Mouse (Mus musculus): ENCODE measurements around the gene Pdpr. TPM values are rescaled to one million over a fixed set of nuclear protein-coding genes. Genes with fewer than 3 reads are reported as not detected.
A peak's percentile ranks its signal among the peaks of the same experiment; 100 is the strongest.
"Not testable (repeated sequence)": the region's sequence is repeated elsewhere in the genome, so short reads cannot be mapped to it uniquely, and the experiment has no call there.

Gene Pdpr
- polyA plus RNA-seq, 1 experiment from 2014 or later, result 9.5 TPM

DNA sequence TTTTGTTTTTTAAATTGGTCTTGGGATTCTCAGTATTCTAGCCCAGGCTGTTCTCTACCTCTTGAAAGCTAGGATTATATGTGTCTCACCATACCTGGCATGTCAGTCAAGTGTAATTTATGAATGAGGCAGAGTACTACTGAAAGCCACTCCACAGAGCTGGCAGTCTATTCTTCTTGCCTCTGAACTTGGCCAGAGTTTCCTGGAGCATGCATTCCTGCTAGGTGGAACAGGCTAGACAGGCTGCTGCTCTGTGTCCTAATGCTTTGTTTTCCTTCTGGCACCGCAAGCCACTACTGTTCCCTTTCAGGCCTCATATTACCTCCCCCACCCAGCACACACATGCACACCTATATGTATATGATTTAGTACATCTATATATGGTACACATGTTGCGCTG is 36.3 kb downstream of the Pdpr start:
- no peaks in the 10 kb centered on the region for H3K4me1 ChIP-seq (ENCODE audit: control insufficient read depth, insufficient read depth, low read depth, low read length)
- H3K9ac ChIP-seq (ENCODE audit: low read depth, low read length), result no peak overlapping the region
- H3K9me3 ChIP-seq (ENCODE audit: control insufficient read depth, low read length), result no peaks in the 10 kb centered on the region
- 87% methylated on average over 2 of the region's 2 CpGs for WGBS
- ATAC-seq, result no peak
- no peak overlapping the region for H3K4me2 ChIP-seq (ENCODE audit: low read length)
- no peak overlapping the region for H3K4me3 ChIP-seq (ENCODE audit: low read length)
- no peaks in the 10 kb centered on the region for H3K27me3 ChIP-seq (replicated peaks; ENCODE audit: control insufficient read depth, insufficient read depth, low read length)
- H3K36me3 ChIP-seq (ENCODE audit: control insufficient read depth, insufficient read depth, low read length), result peaks cover 34% of the 10 kb centered on the region
- no peak overlapping the region for H3K27ac ChIP-seq (ENCODE audit: low read depth, low read length)

GRCm38 (mm10) chr8:111142521-111142920 is 48.1 kb downstream of the Pdpr start:
- Histone ChIP-seq H3K4me3 (ENCODE audit: low read length) (no peak overlapping the region), H3K9ac (ENCODE audit: low read depth, low read length) (no peak overlapping the region), H3K36me3 (ENCODE audit: control insufficient read depth, insufficient read depth, low read length) (no peaks in the 10 kb centered on the region), H3K27me3 (replicated peaks; ENCODE audit: control insufficient read depth, insufficient read depth, low read length) (no peaks in the 10 kb centered on the region), H3K27ac (ENCODE audit: low read depth, low read length) (no peak overlapping the region), H3K4me2 (ENCODE audit: low read length) (no peak overlapping the region), H3K4me1 (ENCODE audit: control insufficient read depth, insufficient read depth, low read depth, low read length) (peaks cover 13% of the 10 kb centered on the region), H3K9me3 (ENCODE audit: control insufficient read depth, low read length) (no peaks in the 10 kb centered on the region)
- ATAC-seq, result no peak

DNA sequence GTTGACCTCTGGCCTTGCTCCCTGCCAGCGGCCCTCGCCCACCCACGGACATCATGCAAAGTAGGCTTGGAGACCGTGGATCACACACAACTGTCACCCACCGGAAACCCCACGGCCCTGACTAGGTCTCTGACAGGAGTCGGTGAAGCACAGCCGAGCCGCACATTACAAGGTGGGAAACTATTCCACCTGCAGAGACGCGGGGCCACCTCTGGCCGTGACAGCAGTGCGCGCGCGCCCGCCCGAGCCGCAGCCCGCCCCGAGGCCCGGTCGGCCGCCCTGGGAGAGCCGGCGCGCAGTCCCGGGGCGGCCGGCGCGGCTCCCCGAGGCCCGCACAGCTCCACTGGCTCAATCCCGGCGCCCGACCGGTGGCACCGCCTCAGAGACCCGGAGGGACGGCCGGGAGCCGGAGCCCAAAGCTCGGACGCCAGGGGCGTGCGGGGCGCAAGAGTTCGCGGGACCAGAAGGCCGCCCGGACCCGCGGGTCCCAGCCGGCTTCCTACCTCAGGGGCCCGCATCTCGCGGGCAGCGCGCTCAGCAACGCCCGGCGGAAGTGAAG is 50.5 kb downstream of the Pdpr start:
- not testable (repeated sequence) for H3K36me3 ChIP-seq (ENCODE audit: control insufficient read depth, insufficient read depth, low read length); H3K9me3 ChIP-seq (ENCODE audit: control insufficient read depth, low read length); ATAC-seq; H3K27me3 ChIP-seq (replicated peaks; ENCODE audit: control insufficient read depth, insufficient read depth, low read length)
- Histone ChIP-seq H3K27ac (ENCODE audit: low read depth, low read length) (peak overlapping the region; percentile 54; the same call in 1 of the 2 replicates), H3K4me3 (ENCODE audit: low read length) (peak overlapping the region; percentile 76), H3K9ac (ENCODE audit: low read depth, low read length) (peak overlapping the region; percentile 66), H3K4me1 (ENCODE audit: control insufficient read depth, insufficient read depth, low read depth, low read length) (peaks cover 13% of the 10 kb centered on the region), H3K4me2 (ENCODE audit: low read length) (peak overlapping the region; percentile 81)
- WGBS, result 2% methylated on average over 31 of the region's 63 CpGs

- Histone ChIP-seq H3K9ac (ENCODE audit: low read depth, low read length) (peak overlapping the region; percentile 88), H3K4me2 (ENCODE audit: low read length) (peak overlapping the region; percentile 86), H3K4me1 (ENCODE audit: control insufficient read depth, insufficient read depth, low read depth, low read length) (peaks cover 13% of the 10 kb centered on the region), H3K27ac (ENCODE audit: low read depth, low read length) (peak overlapping the region; percentile 75), H3K4me3 (ENCODE audit: low read length) (peak overlapping the region; percentile 76)
- not testable (repeated sequence) for H3K36me3 ChIP-seq (ENCODE audit: control insufficient read depth, insufficient read depth, low read length); H3K9me3 ChIP-seq (ENCODE audit: control insufficient read depth, low read length); H3K27me3 ChIP-seq (replicated peaks; ENCODE audit: control insufficient read depth, insufficient read depth, low read length)
- ATAC-seq, result peak; percentile 98
- 0% methylated on average over 38 of the region's 74 CpGs for WGBS
These were observed 51.1 kb downstream of the Pdpr start for GRCm38 (mm10) chr8:111145460-111146012.

DNA sequence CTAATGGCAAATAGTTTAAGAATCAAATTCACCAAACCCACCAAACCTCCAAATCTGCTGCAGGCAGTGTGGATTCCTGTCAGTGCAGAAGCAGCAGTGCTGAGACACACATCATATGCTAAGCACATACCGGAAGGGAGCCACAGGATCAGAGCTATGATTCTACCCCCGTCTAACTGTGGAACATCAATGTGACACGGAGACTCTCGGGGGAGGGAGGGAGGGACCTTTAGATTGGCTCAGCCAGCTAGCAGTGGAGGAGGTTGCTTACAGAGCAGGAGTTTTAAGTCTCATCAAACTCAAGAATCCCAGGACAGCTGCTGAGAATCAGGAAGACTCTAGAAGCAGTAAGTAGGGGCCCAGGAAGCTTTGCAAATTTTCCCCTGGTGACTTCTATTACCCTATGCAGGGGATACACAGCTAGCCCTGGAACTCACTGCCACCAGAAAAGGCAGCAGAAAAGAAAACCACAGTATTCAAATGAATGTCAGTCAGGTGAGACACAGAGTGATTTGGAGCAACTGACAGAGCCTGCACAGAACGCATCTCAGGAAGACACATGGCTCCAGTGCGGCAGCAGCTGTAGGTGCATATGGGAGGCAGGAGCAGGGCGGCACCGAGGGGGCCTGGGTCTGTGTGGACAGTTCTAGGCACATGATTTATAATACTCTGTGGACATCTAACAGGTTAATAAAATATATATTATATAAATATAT is 61.4 kb downstream of the Pdpr start:
- Histone ChIP-seq H3K4me3 (ENCODE audit: low read length) (no peak overlapping the region), H3K27ac (ENCODE audit: low read depth, low read length) (no peak overlapping the region), H3K4me1 (ENCODE audit: control insufficient read depth, insufficient read depth, low read depth, low read length) (no peaks in the 10 kb centered on the region), H3K27me3 (replicated peaks; ENCODE audit: control insufficient read depth, insufficient read depth, low read length) (no peaks in the 10 kb centered on the region), H3K9me3 (ENCODE audit: control insufficient read depth, low read length) (no peaks in the 10 kb centered on the region), H3K9ac (ENCODE audit: low read depth, low read length) (no peak overlapping the region), H3K4me2 (ENCODE audit: low read length) (no peak overlapping the region), H3K36me3 (ENCODE audit: control insufficient read depth, insufficient read depth, low read length) (peaks cover 34% of the 10 kb centered on the region)
- ATAC-seq, result no peak
- WGBS, result 94% methylated on average over 8 of the region's 8 CpGs

GRCm38 (mm10) chr8:111157617-111158016 is 63.2 kb downstream of the Pdpr start:
- no peak for ATAC-seq
- Histone ChIP-seq H3K27ac (ENCODE audit: low read depth, low read length) (no peak overlapping the region), H3K4me1 (ENCODE audit: control insufficient read depth, insufficient read depth, low read depth, low read length) (no peaks in the 10 kb centered on the region), H3K4me2 (ENCODE audit: low read length) (no peak overlapping the region), H3K9ac (ENCODE audit: low read depth, low read length) (no peak overlapping the region), H3K27me3 (replicated peaks; ENCODE audit: control insufficient read depth, insufficient read depth, low read length) (no peaks in the 10 kb centered on the region), H3K9me3 (ENCODE audit: control insufficient read depth, low read length) (no peaks in the 10 kb centered on the region), H3K4me3 (ENCODE audit: low read length) (no peak overlapping the region), H3K36me3 (ENCODE audit: control insufficient read depth, insufficient read depth, low read length) (peaks cover 49% of the 10 kb centered on the region)
- WGBS, result 43% methylated on average over 13 of the region's 14 CpGs

DNA sequence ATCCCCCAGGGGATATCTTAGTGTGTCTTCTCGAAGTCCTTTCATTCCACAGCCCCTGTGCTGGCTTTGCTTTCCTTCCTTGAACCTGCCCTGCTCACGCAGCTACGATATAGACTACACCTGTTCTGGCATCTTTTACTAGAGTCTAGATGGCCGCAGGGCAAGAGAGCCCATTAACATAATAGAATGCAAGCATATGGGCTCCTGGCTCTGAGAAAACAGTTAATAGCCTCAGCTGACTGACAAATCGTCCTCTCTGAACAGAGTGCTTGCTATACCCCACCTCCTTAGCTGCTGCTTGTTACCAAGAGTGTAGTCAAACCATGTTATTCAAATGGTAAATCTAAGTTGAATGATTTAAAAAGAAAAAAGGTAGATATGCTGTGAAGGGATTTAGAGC is 77.2 kb downstream of the Pdpr start:
- Histone ChIP-seq H3K4me1 (ENCODE audit: control insufficient read depth, insufficient read depth, low read depth, low read length) (no peaks in the 10 kb centered on the region), H3K9me3 (ENCODE audit: control insufficient read depth, low read length) (no peaks in the 10 kb centered on the region), H3K36me3 (ENCODE audit: control insufficient read depth, insufficient read depth, low read length) (peaks cover 52% of the 10 kb centered on the region), H3K27me3 (replicated peaks; ENCODE audit: control insufficient read depth, insufficient read depth, low read length) (no peaks in the 10 kb centered on the region), H3K4me2 (ENCODE audit: low read length) (no peak overlapping the region), H3K4me3 (ENCODE audit: low read length) (no peak overlapping the region), H3K27ac (ENCODE audit: low read depth, low read length) (no peak overlapping the region), H3K9ac (ENCODE audit: low read depth, low read length) (no peak overlapping the region)
- WGBS, result 68% methylated on average over 5 of the region's 5 CpGs
- ATAC-seq, result no peak

- H3K27ac ChIP-seq (ENCODE audit: low read depth, low read length), result no peak overlapping the region
- 52% methylated on average over 4 of the region's 4 CpGs for WGBS
- no peaks in the 10 kb centered on the region for H3K4me1 ChIP-seq (ENCODE audit: control insufficient read depth, insufficient read depth, low read depth, low read length)
- no peak overlapping the region for H3K4me2 ChIP-seq (ENCODE audit: low read length)
- no peak overlapping the region for H3K4me3 ChIP-seq (ENCODE audit: low read length)
- peaks cover 31% of the 10 kb centered on the region for H3K36me3 ChIP-seq (ENCODE audit: control insufficient read depth, insufficient read depth, low read length)
- no peak overlapping the region for H3K9ac ChIP-seq (ENCODE audit: low read depth, low read length)
- H3K27me3 ChIP-seq (replicated peaks; ENCODE audit: control insufficient read depth, insufficient read depth, low read length), result no peaks in the 10 kb centered on the region
- H3K9me3 ChIP-seq (ENCODE audit: control insufficient read depth, low read length), result no peaks in the 10 kb centered on the region
- peak; percentile 37; the same call in 1 of the 2 replicates for ATAC-seq
These were observed 91.1 kb downstream of the Pdpr start for GRCm38 (mm10) chr8:111185472-111185947.
